Mouse (Mus musculus) intestine, embryonic 16.5 days (tissue): ENCODE measurements around the gene Elovl3. TPM values are rescaled to one million over a fixed set of nuclear protein-coding genes. Genes with fewer than 3 reads are reported as not detected.

Source experiments
- ATAC-seq: fragments of 200-750 bp; cut with Nextera tagmentation; 2 replicates; pipeline ENCODE4 v1.8.0; 2017; ENCODE audit warnings: moderate TSS enrichment, moderate library complexity
- H3K27ac ChIP-seq: fragments of 300-500 bp; sonication (generic); 2 replicates; pipeline ENCODE4 v1.5.1; 2014; ENCODE audit warnings: mild to moderate bottlenecking, low read length
- H3K27me3 ChIP-seq: fragments of 300-500 bp; sonication (generic); replicated peaks from 2 replicates; pipeline ENCODE4 v1.6.1; 2014; ENCODE audit warnings: low read length, control low read depth, mixed read lengths; ENCODE audit not compliant: control insufficient read depth, insufficient read depth
- H3K36me3 ChIP-seq: fragments of 300-500 bp; sonication (generic); 2 replicates; pipeline ENCODE4 v1.6.1; 2014; ENCODE audit warnings: low read length, control low read depth; ENCODE audit not compliant: control insufficient read depth, insufficient read depth
- H3K4me1 ChIP-seq: fragments of 300-500 bp; sonication (generic); 2 replicates; pipeline ENCODE4 v1.6.1; 2014; ENCODE audit warnings: low read length, control low read depth, mixed read lengths; ENCODE audit not compliant: control insufficient read depth, insufficient read depth
- H3K4me2 ChIP-seq: fragments of 300-500 bp; sonication (generic); 2 replicates; pipeline ENCODE4 v1.6.1; 2014; ENCODE audit warnings: low read depth, low read length, control low read depth
- H3K4me3 ChIP-seq: fragments of 300-500 bp; sonication (generic); 2 replicates; pipeline ENCODE4 v1.5.1; 2014; ENCODE audit warnings: mild to moderate bottlenecking, low read length
- H3K9ac ChIP-seq: fragments of 300-500 bp; sonication (generic); 2 replicates; pipeline ENCODE4 v1.6.1; 2014; ENCODE audit warnings: low read depth, low read length
- H3K9me3 ChIP-seq: fragments of 300-500 bp; sonication (generic); 2 replicates; pipeline ENCODE4 v1.6.1; 2016; ENCODE audit warnings: low read length, control low read depth; ENCODE audit not compliant: control insufficient read depth
- WGBS: fragments of 180-500 bp; shearing (Covaris S2); extraction: QIAGEN DNeasy Blood & Tissue Kit; methylation state at CpG from one replicate; pipeline ENCODE4 v1.1.7; 2014; 5-methylcytosine and 5-hydroxymethylcytosine counted together
- polyA plus RNA-seq: library from polyadenylated mRNA; unstranded; fragments of >200 nt; fragmentation: Nextera tagmentation; extraction: Ambion mirVana; gene quantifications from 2 replicates; pipeline ENCODE4 v1.2.1, GENCODE M21; 2015

Gene Elovl3
- polyA plus RNA-seq, 1 experiment from 2014 or later, result not detected

- Histone ChIP-seq H3K9ac (no peak overlapping the region), H3K27me3 (no peaks in the 10 kb centered on the region), H3K4me1 (no peaks in the 10 kb centered on the region), H3K27ac (no peak overlapping the region), H3K4me2 (no peak overlapping the region), H3K9me3 (no peaks in the 10 kb centered on the region), H3K36me3 (no peaks in the 10 kb centered on the region), H3K4me3 (no peak overlapping the region)
- no peak for ATAC-seq
Observed at GRCm38 (mm10) chr19:46175173-46175572, 43.5 kb downstream of the Elovl3 start.

GRCm38 (mm10) chr19:46177046-46177445 lies 45.3 kb downstream of the Elovl3 start:
- Histone ChIP-seq H3K9me3 (no peaks in the 10 kb centered on the region), H3K9ac (no peak overlapping the region), H3K36me3 (no peaks in the 10 kb centered on the region), H3K27ac (no peak overlapping the region), H3K27me3 (no peaks in the 10 kb centered on the region), H3K4me1 (no peaks in the 10 kb centered on the region), H3K4me2 (no peak overlapping the region), H3K4me3 (no peak overlapping the region)
- 53% methylated on average over 5 of the region's 5 CpGs for WGBS
- no peak for ATAC-seq

- Histone ChIP-seq H3K36me3 (no peaks in the 10 kb centered on the region), H3K4me1 (no peaks in the 10 kb centered on the region), H3K4me2 (no peak overlapping the region), H3K27ac (no peak overlapping the region), H3K9ac (no peak overlapping the region), H3K27me3 (no peaks in the 10 kb centered on the region), H3K9me3 (no peaks in the 10 kb centered on the region), H3K4me3 (no peak overlapping the region)
- no peak for ATAC-seq
- 85% methylated on average over 2 of the region's 2 CpGs for WGBS
Observed at GRCm38 (mm10) chr19:46180274-46180673, 48.6 kb downstream of the Elovl3 start.

GRCm38 (mm10) chr19:46182241-46182640 lies 50.5 kb downstream of the Elovl3 start:
- Histone ChIP-seq H3K4me2 (no peak overlapping the region), H3K4me1 (0 out of 2 replicates have a peak, but pooled peaks cover 2% of the 10 kb centered on the region), H3K27ac (no peak overlapping the region), H3K9ac (no peak overlapping the region), H3K9me3 (no peaks in the 10 kb centered on the region), H3K4me3 (no peak overlapping the region), H3K36me3 (no peaks in the 10 kb centered on the region), H3K27me3 (no peaks in the 10 kb centered on the region)
- ATAC-seq, result no peak
- WGBS, result 95% methylated on average over 3 of the region's 3 CpGs

Other genes starting within 250 kb of the Elovl3 start
- 17.2 and 17.3 TPM in 2 replicates for gene Armh3, start 133.4 kb upstream of the Elovl3 start, polyA plus RNA-seq
- gene Hps6, start 128.4 kb upstream of the Elovl3 start, polyA plus RNA-seq, result 8.8 and 9.4 TPM in 2 replicates
- gene Pprc1, start 87.0 kb upstream of the Elovl3 start, polyA plus RNA-seq, result 23.4 and 27.5 TPM in 2 replicates
- gene Ldb1, start 86.7 kb upstream of the Elovl3 start, polyA plus RNA-seq, result 23.3 and 26.3 TPM in 2 replicates
- gene Nolc1, start 56.0 kb upstream of the Elovl3 start, polyA plus RNA-seq, result 77.2 and 88.8 TPM in 2 replicates
- not detected in 2 replicates for gene Pitx3, start 16.4 kb downstream of the Elovl3 start, polyA plus RNA-seq
- 33.6 and 36.6 TPM in 2 replicates for gene Gbf1, start 20.6 kb downstream of the Elovl3 start, polyA plus RNA-seq
- gene Nfkb2, start 172.4 kb downstream of the Elovl3 start, polyA plus RNA-seq, result 9.1 and 9.8 TPM in 2 replicates
- gene Psd, start 195.3 kb downstream of the Elovl3 start, polyA plus RNA-seq, result 13.2 and 13.6 TPM in 2 replicates
- gene Fbxl15, start 196.3 kb downstream of the Elovl3 start, polyA plus RNA-seq, result 17.3 and 18.9 TPM in 2 replicates
- 127 and 132 TPM in 2 replicates for gene Cuedc2, start 206.8 kb downstream of the Elovl3 start, polyA plus RNA-seq
- gene Mfsd13a, start 209.2 kb downstream of the Elovl3 start, polyA plus RNA-seq, result 16.2 and 16.3 TPM in 2 replicates
- gene 2310034G01Rik, start 218.4 kb downstream of the Elovl3 start, polyA plus RNA-seq, result 1.3 and 1.5 TPM in 2 replicates